Mouse (Mus musculus) megakaryocyte, embryonic 14.5 days (primary cell): ENCODE results near the gene Rpl18a.

ENCODE experiments used
- FLI1 ChIP-seq: IDR thresholded peaks from 2 replicates; pipeline ENCODE4 v1.6.1; 2012; ENCODE audit warnings: low read length, inconsistent platforms, mixed read lengths
- GATA1 ChIP-seq: IDR thresholded peaks from 3 replicates; pipeline ENCODE4 v1.6.1; 2012; ENCODE audit warnings: mixed read lengths, low read length, inconsistent platforms, borderline replicate concordance

DNA sequence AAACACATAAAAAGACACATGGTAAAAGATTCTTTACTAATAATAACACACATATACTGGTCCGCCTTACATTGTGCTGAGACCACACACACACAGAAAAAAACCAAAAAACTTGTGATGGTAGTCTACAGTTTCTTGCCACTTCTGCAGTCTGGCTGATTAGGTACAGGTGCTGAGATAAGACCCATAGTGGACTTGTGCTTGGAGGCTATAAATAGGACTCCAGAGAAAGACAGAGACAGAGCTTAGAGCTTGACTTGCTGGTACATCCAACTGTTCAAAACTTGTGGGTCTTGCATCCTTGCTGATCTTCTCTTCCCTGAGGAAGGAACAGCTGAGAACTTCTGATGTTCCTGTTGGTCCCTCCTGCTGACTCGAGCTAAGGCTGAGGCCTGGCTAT lies 10.3 kb upstream of the Rpl18a start:
- no peak for TF ChIP-seq GATA1
- TF ChIP-seq FLI1, result no peak
